Mouse (Mus musculus) mature B cell (primary cell): ENCODE data around the gene Csnk1g2.
"Not testable (repeated sequence)": the region's sequence is repeated elsewhere in the genome, so short reads cannot be mapped to it uniquely, and the experiment has no call there.

Experiments
- in situ Hi-C: fragments of 300-500 bp; cut with MboI; formaldehyde crosslinking; loops from 2 replicates; pipeline ENCODE4 v1.14.3; 2019

Gene Csnk1g2

DNA sequence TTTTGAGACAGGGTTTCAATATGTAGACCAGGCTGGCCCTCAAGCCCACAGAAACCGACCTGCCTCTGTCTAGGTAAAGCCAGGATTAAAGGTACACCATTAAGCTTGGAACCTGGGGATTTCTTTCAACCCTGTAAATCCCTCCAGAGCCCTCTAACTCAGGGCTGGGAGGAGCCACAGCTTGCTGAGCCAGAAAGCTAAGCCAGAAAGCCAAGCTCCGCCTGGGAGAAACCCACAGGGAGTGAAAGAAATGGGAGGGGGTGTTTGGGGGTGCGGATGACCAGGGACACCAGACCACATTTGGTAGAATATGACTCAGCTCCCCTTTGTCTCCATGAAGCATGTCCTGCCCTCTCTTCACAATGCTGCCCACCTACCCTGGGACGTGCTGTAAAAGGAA lies 26.3 kb upstream of the Csnk1g2 start:
- in situ Hi-C loops, result no loop called here

DNA sequence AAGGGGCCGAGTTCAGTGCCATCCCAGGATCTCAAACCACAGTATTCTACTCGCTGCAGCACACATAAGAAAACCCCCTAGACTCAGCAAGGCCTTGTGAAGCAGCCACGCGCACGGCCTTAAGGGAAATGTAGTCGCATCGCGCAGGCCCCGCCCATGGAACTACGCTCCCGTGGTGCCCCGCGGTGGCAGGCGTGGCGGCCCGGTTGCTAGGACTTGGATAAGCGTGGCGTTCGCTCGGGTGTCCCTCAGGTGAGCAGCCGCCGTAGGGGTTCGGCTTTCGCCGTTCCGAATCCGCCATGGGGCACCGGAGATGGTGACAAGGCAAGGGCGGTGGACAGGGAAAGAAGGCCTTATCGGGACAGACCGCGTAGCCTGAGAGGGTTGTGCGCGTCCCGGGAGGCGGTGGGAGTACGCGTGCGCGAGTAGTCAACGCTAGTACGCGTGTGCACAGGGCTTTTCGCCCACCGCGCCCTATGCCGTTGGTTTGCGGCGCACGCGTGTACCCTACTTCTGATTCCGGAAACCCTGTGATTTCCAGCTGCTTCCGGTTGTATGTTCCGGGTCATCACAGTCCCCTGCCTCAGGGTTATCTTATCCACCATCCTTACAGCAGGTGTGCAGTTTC lies 19.8 kb upstream of the Csnk1g2 start, which contains the start of the genes Scamp4 and Adat3:
Scamp4 (plus strand) TSS at position 175 of the 628 bp plus-strand sequence.
Adat3 (plus strand) TSS at position 183 of the 628 bp plus-strand sequence.
- in situ Hi-C loops, result no loop called here

DNA sequence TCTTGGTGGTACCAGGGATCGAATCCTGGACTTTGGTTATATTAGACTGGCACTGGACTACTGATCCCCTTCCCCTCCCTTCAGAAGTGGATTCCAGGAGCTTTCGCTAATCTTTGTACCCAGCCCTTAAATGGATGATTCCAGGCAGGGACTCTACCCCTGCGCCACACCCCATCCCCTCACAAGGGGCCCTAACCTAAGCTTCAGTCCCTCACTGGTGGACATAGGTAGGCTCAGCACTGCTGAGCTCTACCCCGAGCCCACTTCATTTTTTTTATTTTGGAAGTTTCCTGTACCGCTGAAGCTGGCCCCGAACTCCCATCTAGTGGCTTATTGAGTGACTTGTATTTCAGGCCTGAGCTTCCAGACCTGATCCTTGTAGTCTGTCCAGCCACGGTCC lies 19.3 kb upstream of the Csnk1g2 start:
- in situ Hi-C loops, result no loop called here

DNA sequence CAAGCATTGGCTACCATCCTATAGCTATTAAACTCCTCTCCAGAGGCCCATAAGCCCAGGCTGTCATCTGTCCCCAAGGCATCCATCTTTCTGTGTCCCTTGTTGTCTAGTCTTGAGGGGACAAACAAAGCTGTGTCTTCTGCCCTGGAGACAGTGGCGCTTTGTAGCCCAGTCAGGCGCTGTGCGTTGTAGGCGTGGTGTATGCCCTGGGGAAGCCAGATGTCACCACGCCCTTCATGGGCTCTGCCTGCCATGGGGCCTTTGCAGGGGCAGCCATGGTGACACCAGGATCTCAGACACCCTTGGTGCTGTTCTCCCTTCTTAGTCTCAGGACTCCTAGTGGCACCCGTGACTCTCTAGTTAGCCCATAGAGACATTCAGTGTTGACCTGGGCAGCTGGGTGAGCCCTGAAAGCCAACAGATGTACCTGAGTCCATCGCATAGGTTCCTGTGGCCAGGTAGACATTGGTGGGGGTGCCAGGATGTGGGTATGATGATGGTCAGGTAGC lies 18.6 kb upstream of the Csnk1g2 start:
- in situ Hi-C loops, result no loop called here

DNA sequence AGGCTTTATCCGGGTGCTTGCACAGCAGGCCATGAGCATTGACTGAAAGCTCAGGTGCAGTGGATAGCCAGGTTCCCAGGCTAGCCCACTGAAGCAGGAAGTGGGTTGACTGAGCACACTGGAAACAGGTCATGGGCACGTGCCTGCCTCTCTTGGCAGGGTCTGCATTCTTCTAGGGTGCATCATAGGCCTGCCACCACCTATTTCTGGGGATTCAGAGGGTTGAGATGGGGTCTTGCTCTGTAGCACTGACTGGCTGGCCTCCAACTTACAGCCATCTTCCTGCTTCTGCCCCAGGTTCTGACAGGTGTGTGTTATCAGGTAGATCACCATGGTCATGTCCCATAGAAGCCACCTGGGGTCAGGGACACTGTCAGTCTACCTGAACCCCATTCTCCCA lies 17.6 kb upstream of the Csnk1g2 start:
- in situ Hi-C loops, result no loop called here

DNA sequence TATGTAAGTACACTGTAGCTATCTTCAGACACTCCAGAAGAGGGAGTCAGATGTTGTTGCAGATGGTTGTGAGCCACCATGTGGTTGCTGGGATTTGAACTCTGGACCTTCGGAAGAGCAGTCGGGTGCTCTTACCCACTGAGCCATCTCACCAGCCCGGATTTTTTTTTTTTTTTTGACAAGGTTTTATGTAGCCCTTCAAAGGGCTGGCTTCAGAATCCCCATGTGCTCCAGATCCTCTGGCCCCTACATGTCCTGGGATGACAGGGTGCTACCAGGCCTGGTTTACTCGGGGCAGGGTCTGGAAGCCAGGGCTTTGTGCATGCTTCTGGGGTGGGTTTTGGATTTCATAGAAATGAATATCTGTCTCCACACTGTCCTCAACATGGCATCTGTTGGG lies 16.9 kb upstream of the Csnk1g2 start, which contains the start of gene Gm49322:
Gm49322 (plus strand) TSS at position 301 of the 400 bp plus-strand sequence.
- in situ Hi-C loops, result not testable (repeated sequence)

DNA sequence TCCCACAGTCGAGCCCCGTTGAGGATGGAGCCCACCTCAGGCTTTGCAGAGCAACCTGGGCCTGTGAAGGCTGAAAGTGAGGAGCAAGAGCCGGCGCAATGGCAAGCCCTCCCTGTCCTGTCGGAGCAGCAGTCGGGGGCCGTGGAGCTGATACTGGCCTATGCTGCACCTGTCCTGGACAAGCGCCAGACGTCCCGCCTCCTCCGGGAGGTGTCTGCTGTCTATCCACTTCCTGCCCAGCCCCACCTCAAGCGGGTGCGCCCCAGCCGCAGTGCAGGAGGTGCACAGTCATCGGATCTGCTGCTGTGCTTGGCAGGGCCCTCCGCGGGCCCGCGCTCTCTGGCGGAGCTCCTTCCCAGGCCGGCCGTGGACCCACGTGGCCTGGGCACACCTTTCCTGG lies 16.3 kb upstream of the Csnk1g2 start:
- in situ Hi-C loops, result no loop called here

DNA sequence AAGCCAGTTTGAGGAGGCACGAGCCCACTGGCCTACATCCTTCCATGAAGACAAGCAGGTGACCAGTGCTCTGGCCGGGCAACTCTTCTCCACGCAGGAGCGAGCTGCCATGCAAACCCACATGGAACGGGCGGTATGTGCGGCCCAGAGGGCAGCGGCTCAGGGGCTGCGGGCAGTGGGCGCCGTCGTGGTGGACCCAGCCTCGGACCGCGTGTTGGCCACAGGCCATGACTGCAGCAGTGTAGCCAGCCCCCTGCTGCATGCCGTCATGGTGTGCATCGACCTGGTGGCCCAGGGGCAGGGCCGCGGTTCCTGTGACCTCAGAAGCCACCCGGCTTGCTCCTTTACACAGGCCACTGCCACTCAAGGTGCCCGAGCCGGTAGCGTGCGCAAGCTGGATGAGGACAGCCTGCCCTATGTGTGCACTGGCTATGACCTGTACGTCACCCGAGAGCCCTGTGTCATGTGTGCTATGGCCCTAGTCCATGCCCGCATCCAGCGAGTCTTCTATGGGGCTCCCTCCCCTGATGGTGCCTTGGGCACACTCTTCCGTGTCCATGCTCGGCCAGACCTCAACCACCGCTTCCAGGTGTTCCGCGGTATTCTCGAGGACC lies 15.8 kb upstream of the Csnk1g2 start:
- in situ Hi-C loops, result no loop called here

DNA sequence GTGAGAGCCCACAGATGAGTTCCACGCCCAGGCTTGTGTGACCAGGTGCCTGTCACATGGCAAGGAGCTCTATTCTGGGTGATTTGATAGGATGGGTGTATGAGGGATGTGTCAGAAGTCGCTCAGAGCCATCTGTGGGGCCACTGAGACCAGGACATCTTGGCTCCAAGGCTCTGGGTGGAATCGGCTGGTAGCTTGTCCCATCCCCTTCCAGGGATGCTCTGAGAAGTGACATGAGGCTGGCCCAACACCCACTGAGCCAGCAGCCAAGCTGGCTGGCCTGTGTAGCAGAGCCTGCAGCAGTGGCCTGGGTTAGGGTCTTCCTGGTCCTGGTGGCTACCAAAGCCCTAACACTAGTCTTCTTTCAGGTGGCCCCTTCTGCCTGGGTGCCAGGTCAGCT lies 14.2 kb upstream of the Csnk1g2 start:
- in situ Hi-C loops, result no loop called here

DNA sequence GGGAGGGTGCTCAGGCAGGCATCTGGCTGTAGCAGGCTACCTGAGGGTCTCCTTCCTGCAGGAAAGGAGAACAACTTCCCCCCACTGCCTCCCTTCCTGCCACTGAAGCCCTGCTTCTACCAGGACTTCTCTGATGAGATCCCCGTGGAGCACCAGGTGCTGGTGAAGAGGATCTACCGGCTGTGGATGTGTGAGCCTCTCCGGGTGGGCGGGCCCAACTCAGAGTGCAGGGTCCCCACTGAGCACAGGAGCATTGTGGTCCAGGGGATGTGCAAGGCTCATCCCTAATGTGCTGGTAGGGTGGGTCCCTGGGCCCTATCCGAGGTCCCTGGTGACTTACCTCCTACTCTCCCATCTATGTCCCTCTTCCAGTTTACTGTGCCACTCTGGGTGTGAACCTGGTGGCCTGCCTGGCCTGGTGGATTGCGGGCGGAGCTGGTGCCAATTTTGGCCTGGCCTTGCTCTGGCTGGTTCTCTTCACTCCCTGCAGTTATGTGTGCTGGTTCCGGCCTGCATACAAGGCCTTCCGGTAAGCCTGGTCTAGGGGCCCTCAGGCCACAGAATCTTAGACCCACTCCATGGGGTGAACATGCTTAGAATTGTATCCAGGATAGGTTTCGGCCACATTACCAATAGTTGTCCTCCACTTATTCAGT lies 13.2 kb upstream of the Csnk1g2 start:
- in situ Hi-C loops, result no loop called here

DNA sequence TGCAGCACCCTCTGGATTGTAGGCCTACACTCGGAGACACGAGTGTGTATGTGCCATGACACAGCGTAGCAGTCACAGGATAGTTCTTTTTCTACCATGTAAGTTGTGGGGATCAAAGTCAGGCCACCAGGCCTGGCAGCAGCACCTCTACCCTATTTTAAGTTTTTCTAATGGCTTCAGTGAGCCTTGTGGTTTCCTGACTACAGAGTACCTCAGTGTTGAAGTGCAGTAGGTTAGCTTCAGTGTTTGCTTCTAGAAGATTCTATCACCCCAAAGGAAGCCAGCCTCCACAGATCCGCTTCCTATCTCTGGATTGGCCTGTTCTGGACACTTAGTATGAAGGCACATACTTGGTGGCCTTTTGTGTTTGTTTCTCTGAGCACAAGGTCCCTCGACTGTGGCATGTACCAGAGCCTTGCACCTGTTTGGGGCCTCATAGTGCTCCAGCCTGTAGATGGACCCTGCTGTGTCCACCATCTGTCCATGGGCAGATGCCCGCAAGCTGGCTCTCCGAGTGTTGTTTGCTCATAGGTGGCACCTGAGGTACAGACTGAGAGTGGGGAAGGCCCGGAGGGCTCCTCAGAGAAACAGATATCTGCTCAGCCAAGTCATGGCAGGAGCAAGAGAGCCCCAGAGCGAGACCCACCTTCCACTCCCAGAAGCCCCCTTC lies 12.4 kb upstream of the Csnk1g2 start:
- in situ Hi-C loops, result no loop called here

DNA sequence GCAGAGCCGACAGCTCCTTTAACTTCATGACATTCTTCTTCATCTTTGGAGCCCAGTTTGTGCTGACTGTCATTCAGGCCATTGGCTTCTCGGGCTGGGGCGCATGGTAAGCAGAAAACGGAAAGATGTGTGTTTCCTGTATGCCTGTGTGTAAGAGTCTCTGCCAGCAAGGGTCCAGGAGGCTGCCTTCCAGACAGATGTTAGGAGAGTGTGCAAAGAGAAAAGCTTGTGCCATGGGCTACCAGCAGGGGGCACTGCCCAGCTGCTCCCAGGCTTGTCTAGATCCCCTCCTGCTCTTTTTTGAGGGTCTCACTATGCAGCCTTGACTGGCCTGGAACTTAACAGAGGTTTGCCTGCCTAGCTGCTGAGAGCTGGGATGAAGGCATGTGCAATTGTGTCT lies 11.6 kb upstream of the Csnk1g2 start:
- in situ Hi-C loops, result no loop called here

DNA sequence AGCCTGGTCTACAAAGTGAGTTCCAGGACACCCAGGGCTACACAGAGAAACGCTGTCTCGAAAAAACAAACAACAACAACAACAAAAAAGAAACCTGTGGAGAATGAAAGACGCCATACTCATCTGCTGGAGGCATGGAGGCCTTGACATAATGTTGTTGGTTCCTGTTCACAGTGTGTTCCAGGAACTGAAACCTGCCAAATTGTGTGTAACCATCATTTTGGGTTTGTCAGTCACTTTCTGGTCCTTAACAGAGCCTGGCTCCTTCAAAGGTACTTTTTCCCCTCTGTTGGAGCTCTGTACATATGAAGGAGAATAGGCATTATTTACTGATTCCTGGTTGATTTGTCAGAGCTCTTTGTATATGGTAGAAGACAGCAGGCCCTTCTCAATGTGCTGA lies 10.7 kb upstream of the Csnk1g2 start:
- in situ Hi-C loops, result no loop called here

DNA sequence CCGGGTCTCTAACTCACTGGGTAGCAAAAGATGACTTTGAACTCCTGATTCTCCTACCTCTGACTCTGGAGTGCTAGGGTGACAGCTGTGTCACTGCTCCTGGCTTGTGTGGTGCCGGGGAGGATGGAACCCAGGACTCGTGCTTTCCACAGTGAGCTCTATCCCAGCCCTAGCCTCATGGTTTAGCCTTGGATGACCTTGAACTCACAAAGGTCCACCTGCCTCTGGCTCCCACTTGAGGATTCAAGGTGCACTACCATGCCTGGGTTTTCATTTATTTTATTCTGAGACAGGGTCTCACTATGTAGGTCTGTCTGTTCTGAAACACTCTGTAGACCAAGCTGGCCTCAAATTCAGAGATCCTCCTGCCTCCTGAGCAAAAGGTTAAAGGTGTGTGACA lies 8.8 kb upstream of the Csnk1g2 start:
- in situ Hi-C loops, result no loop called here

DNA sequence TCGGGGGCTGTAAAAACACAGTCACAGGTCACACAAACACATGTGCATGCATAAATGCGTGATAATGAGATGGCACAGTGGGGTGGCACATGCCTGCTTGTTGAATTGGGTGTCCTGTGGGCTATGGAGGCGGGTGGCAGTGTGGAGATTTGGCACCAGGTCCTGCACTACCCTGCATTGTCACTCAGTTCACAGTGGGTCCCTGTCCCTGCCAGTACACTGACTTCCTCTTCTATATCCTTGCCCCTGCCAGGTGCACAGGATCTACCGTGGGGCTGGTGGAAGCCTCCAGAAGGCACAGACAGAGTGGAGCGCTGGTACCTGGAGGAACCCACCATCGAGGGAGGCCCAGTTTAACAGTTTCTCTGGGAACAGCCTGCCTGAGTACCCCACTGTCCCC lies 8.3 kb upstream of the Csnk1g2 start:
- in situ Hi-C loops, result no loop called here

DNA sequence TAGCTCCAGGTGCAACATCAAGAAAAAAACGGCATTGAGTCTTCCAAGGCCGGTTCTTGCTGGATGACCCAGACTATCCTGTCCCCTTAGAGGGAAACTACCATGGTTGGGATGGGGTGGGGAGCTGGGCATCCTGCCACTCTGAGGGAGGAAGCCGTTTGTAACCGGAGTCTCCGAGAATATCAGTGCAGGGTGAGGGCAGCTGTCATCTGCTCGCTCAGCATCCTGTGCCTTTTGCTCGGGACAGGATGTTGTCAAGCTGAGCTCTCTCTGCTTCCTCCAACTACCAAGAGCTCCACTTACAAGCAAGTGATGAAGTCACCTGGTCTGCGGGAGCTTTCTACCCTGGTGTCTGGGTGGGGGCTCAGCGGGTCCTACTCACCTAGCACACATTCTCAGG lies 4.5 kb upstream of the Csnk1g2 start:
- in situ Hi-C loops, result loop anchor here (5.0 kb wide), 1 partner anchor 36 kb away; no protein-coding TSS in a partner anchor

DNA sequence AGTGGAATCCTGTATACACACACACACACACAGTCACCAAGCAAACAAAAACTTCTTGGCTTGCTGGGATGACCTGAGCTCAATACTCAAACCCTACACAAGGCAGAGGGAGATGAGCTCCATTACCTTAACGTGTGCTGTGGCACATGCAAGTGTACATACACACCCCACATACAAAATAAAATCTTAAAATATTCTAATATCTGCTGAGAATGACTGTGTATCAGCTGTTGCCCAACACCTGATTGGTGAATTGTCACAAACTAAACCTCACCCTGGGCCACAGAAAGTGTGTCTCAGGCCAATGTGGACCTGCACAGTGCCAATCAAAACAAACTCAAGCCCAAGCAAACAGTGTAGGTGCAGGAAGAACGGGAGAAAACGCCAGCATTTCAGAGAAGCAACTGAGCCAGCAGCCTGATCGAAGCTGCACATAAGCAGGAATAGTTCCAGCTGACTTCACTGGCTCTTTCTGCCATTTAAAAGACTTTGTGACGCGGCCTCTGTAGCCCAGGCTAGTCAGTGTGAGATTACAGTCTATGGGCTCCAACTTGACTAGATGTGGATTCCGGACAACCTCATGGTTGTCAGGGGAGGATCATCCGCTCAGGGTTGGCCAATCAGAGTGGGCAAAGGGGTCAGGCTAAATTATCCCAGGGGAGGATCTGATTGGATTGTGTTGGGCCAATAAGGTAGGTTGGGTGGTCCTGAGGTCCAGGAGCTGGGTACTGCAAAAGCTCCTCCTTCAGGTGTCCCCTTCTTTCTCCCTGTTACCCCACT lies 3.0 kb upstream of the Csnk1g2 start:
- in situ Hi-C loops, result loop anchor here (5.0 kb wide), 1 partner anchor 37 kb away; no protein-coding TSS in a partner anchor

DNA sequence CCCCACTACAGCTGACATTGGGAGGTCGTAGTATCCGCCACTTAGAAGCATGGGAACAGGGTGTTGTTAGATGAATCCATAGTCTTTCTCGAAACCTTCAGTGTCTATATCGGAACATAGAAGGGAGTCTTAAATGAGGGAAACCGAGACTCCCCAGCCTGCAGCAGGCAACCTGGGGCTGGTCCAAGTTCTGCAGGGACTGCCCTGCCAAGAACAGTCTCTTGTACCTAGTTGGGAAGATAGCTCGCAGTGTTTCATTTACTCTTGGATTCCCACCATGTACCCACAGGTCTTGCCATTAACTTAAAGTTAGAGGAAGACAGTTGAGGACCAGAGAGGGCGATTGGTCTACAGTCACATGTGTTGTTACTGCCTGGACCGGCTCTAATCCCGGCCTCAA lies 2.3 kb upstream of the Csnk1g2 start:
- in situ Hi-C loops, result no loop called here

DNA sequence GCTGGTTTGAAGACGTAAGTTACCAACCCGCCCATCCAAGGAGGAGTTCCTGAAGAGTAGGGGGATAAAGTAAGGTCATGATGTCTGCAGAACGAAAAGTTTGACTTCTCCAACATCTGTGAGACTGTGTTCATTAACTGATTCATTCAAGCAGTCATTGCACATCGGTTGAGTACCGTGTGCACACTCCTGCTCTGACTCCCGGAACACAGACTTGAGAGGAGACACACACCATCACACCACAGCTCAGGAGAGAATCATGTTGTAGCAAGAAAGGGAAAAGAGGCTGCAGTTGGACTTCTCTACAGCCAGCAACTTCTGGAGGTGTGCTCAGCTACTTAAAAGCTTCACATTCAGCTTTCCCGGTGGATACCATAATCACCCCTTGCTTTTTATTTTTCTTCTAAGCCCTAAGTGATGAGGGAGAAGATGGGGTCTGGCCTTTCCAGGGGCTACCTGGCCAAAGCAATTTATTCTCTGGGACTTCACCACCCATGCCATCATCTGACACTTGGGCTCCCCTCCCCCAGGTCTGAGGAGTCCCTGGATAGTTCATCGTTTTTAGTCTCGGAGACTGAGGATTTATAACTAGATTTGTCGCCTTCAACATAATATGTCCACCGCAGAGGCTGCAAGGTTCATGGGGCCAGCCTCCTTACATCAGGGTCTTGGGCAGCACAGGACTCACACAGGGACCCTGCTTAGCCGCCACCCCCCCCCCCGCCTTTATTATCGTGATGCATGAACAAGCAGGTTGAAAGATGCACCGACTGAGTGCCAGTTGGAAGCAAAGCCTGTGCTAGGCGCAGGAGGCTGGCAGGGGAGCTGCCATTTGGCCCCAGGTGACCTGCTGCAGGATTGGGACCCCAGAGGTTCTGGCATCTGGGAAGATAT lies 1.6 kb upstream of the Csnk1g2 start:
- in situ Hi-C loops, result no loop called here

DNA sequence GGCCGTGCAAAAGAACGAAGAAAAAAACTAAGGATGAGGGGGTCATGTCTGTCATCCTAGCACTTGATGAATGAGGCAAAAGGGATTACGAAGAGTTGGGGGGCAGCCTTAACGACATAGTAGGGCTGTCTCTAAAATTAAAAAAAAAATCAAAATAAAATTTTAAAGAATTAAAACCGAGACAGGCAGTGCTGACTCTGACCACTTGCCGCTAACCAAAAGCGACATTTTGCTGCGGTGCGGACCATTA lies 1.0 kb upstream of the Csnk1g2 start:
- in situ Hi-C loops, result no loop called here
